Mouse (Mus musculus) lung, embryonic 16.5 days (tissue): Measurements from ENCODE around the gene Olfr273. TPM values are rescaled to one million over a fixed set of nuclear protein-coding genes. Genes with fewer than 3 reads are reported as not detected.

ENCODE experiments used
- polyA plus RNA-seq: library from polyadenylated mRNA; unstranded; fragments of >200 nt; fragmentation: Nextera tagmentation; extraction: Ambion mirVana; gene quantifications from 2 replicates; pipeline ENCODE4 v1.2.1, GENCODE M21; 2015

The Olfr273 gene
- polyA plus RNA-seq, 1 experiment from 2014 or later: not detected

Other genes with a start within 250 kb of the Olfr273 start
- not detected in 2 replicates for gene Olfr275, start 44.6 kb downstream of the Olfr273 start, polyA plus RNA-seq
- not detected in 2 replicates for gene Olfr272, start 59.9 kb upstream of the Olfr273 start, polyA plus RNA-seq
- not detected in 2 replicates for gene Olfr270, start 105.3 kb upstream of the Olfr273 start, polyA plus RNA-seq
- gene Nipsnap3a, start 130.0 kb upstream of the Olfr273 start, polyA plus RNA-seq: not detected in 2 replicates
- gene Nipsnap3b, start 152.6 kb upstream of the Olfr273 start, polyA plus RNA-seq: 81.9 and 83.2 TPM in 2 replicates